Mouse (Mus musculus): ENCODE results near the gene Gas2. TPM values are rescaled to one million over a fixed set of nuclear protein-coding genes. Genes with fewer than 3 reads are reported as not detected.

Gas2 gene
- total RNA-seq, 2 experiments from 2014 or later = 3.5 to 4.7 TPM

- no peak for DNase-seq (ENCODE audit: low spot score)
Measured at GRCm38 (mm10) chr7:52037600-52038582, 176.1 kb downstream of the Gas2 start.

Other genes starting within 250 kb of the Gas2 start
- gene Slc17a6, start 240.0 kb upstream of the Gas2 start, total RNA-seq (2021) = not detected
- gene Fancf, start 252 bp downstream of the Gas2 start, total RNA-seq (2021) = 1 to 10 TPM; 1.1 to 1.3 TPM
- gene Svip, start 144.0 kb downstream of the Gas2 start, total RNA-seq (2021) = 10 to 100 TPM; 21.0 to 24.2 TPM
- gene 1700015G11Rik, start 153.7 kb downstream of the Gas2 start, total RNA-seq (2021) = not detected